Mouse (Mus musculus): ENCODE results near the gene Hmgcs2. TPM values are rescaled to one million over a fixed set of nuclear protein-coding genes. Genes with fewer than 3 reads are reported as not detected.

Gene Hmgcs2
- total and polyA plus RNA-seq, 3 experiments: 0.12 to 0.81 TPM; not detected in 1

- peaks cover 0 to 31% of the 10 kb centered on the region in 2 experiments; a peak in 2 of 4 replicates for H3K36me3 ChIP-seq (ENCODE audit: control insufficient read depth in 1 of 2, insufficient read depth in 2 of 2, low read length in 2 of 2)
- peak; percentile 68 for TF ChIP-seq SIN3A (IDR thresholded peaks at IDR 0.05; ENCODE audit: low read length)
- peak; percentile 90 for TF ChIP-seq ETS1 (IDR thresholded peaks at IDR 0.05; ENCODE audit: low read depth, low read length)
- peak; percentile 98 for TF ChIP-seq TCF12 (IDR thresholded peaks at IDR 0.05; ENCODE audit: low read depth, low read length)
- peak; percentile 94 for TF ChIP-seq TAL1 (IDR thresholded peaks at IDR 0.05; ENCODE audit: low read length)
- peak; percentile 54; the same call in 1 of the 2 replicates for TF ChIP-seq MYC (IDR thresholded peaks at IDR 0.05; ENCODE audit: low read depth, low read length)
- TF ChIP-seq ELF1 (IDR thresholded peaks at IDR 0.05; ENCODE audit: low read depth, low read length): no peak
- no peak for TF ChIP-seq CHD1 (IDR thresholded peaks at IDR 0.05; ENCODE audit: low read depth, low read length)
- TF ChIP-seq TBP (IDR thresholded peaks at IDR 0.05; ENCODE audit: low read depth, low read length): no peak; the same call in 1 of the 2 replicates
- no peak for TF ChIP-seq RAD21 (IDR thresholded peaks at IDR 0.05; ENCODE audit: low read depth, low read length)
- TF ChIP-seq MXI1 (IDR thresholded peaks at IDR 0.05; ENCODE audit: low read depth, low read length): peak; percentile 26; the same call in 1 of the 2 replicates
- no peak; the same call in 1 of the 2 replicates for TF ChIP-seq BHLHE40 (IDR thresholded peaks at IDR 0.05; ENCODE audit: borderline replicate concordance, low read depth, low read length)
- TF ChIP-seq GATA1 (IDR thresholded peaks at IDR 0.05; ENCODE audit: low read depth, low read length): peak; percentile 100
- TF ChIP-seq RCOR1 (IDR thresholded peaks at IDR 0.05; ENCODE audit: low read depth, low read length): peak; percentile 94
- no peak for TF ChIP-seq ZKSCAN1 (IDR thresholded peaks at IDR 0.05; ENCODE audit: low read depth, low read length)
- 0 out of 2 replicates have a peak, but pooled peaks have one; percentile 13 for TF ChIP-seq MYB (IDR thresholded peaks at IDR 0.05; ENCODE audit: low read depth, low read length)
- no peak for TF ChIP-seq NRF1 (IDR thresholded peaks at IDR 0.05; ENCODE audit: insufficient read depth, low read depth, low read length, poor library complexity, severe bottlenecking)
- no peak for TF ChIP-seq E2F4 (IDR thresholded peaks at IDR 0.05; ENCODE audit: borderline replicate concordance, low read depth, low read length)
- no peak for TF ChIP-seq ZC3H11A (IDR thresholded peaks at IDR 0.05; ENCODE audit: low read depth, low read length)
- TF ChIP-seq USF2 (IDR thresholded peaks at IDR 0.05; ENCODE audit: borderline replicate concordance in 1 of 2, insufficient read depth in 1 of 2, low read depth in 1 of 2, low read length in 2 of 2): no peak
- TF ChIP-seq CHD2 (IDR thresholded peaks at IDR 0.05; ENCODE audit: low read length): peak; percentile 57; the same call in 1 of the 2 replicates
- TF ChIP-seq POLR2AphosphoS5 (IDR thresholded peaks at IDR 0.05; ENCODE audit: borderline replicate concordance, low read depth, low read length): no peak
- no peak for TF ChIP-seq HCFC1 (IDR thresholded peaks at IDR 0.05; ENCODE audit: low read depth, low read length)
- peak; percentile 74; the same call in 1 of the 2 replicates for TF ChIP-seq JUND (IDR thresholded peaks at IDR 0.05; ENCODE audit: low read depth, low read length)
- 0 out of 2 replicates have a peak, but pooled peaks have one; percentile 12 for TF ChIP-seq ZNF384 (IDR thresholded peaks at IDR 0.05; ENCODE audit: low read depth, low read length)
- no peak for TF ChIP-seq MEF2A (IDR thresholded peaks at IDR 0.05; ENCODE audit: extremely low read depth, insufficient replicate concordance, low read depth, low read length, poor library complexity, severe bottlenecking)
- no peak for TF ChIP-seq USF1 (IDR thresholded peaks at IDR 0.05; ENCODE audit: low read depth, low read length)
- TF ChIP-seq EP300 (IDR thresholded peaks at IDR 0.05; ENCODE audit: low read depth in 1 of 2, low read length in 2 of 2): peak; percentile 97 to 100
- DNase-seq (ENCODE audit: low read depth, low spot score): peak; percentile 91
- H3K9me3 ChIP-seq (replicated peaks; ENCODE audit: insufficient read depth, low read length): no peaks in the 10 kb centered on the region
- no peaks in the 10 kb centered on the region for H3K79me2 ChIP-seq (ENCODE audit: control insufficient read depth, insufficient read depth, low read length, poor library complexity)
- peaks cover 19 to 24% of the 10 kb centered on the region in 2 experiments for H3K4me1 ChIP-seq (ENCODE audit: control insufficient read depth in 1 of 2, insufficient read depth in 2 of 2, low read length in 2 of 2)
- no peak overlapping the region for H3K4me3 ChIP-seq (ENCODE audit: control insufficient read depth in 1 of 2, insufficient read depth in 1 of 2, low read depth in 2 of 2, low read length in 2 of 2)
- peak overlapping the region; percentile 94 for H3K27ac ChIP-seq (ENCODE audit: control insufficient read depth, low read depth, low read length)
- peak overlapping the region; percentile 32; the same call in 1 of the 2 replicates for H3K9ac ChIP-seq (ENCODE audit: control insufficient read depth, low read depth, low read length, poor library complexity, severe bottlenecking)
- no peaks in the 10 kb centered on the region for H3K27me3 ChIP-seq (ENCODE audit: control insufficient read depth in 1 of 2, insufficient read depth in 2 of 2, low read length in 2 of 2)
Measured at GRCm38 (mm10) chr3:98299391-98300100, 19.3 kb downstream of the Hmgcs2 start.

Data from MEL (cell line).